Mouse (Mus musculus) hindbrain, embryonic 11.5 days (tissue): ENCODE measurements at regions not wholly inside any gene's neighbourhood (a gene's known extent, or its start where the extent isn't known, plus 50 kb on each side); places are given as distances from the start of the nearest gene placed in this dataset.

Experiments
- ATAC-seq: fragments of 200-750 bp; cut with Nextera tagmentation; 2 replicates; pipeline ENCODE4 v1.8.0; 2017; ENCODE audit warnings: mild to moderate bottlenecking, moderate TSS enrichment, moderate library complexity; ENCODE audit not compliant: low FRiP score
- DNase-seq: peaks from one replicate; pipeline ENCODE4 v3.0.0-alpha.2; 2015; ENCODE audit warnings: low spot score
- H3K27ac ChIP-seq: fragments of 300-500 bp; sonication (generic); 2 replicates; pipeline ENCODE4 v1.5.1; 2014; ENCODE audit warnings: mild to moderate bottlenecking, low read depth, low read length
- H3K27me3 ChIP-seq: fragments of 300-500 bp; sonication (generic); 2 replicates; pipeline ENCODE4 v1.6.1; 2014; ENCODE audit warnings: mild to moderate bottlenecking, low read length, moderate library complexity, mixed read lengths; ENCODE audit not compliant: control insufficient read depth, insufficient read depth
- H3K36me3 ChIP-seq: fragments of 300-500 bp; sonication (generic); 2 replicates; pipeline ENCODE4 v1.6.1; 2014; ENCODE audit warnings: mild to moderate bottlenecking, low read length, moderate library complexity, mixed read lengths; ENCODE audit not compliant: control insufficient read depth, insufficient read depth
- H3K4me1 ChIP-seq: fragments of 300-500 bp; sonication (generic); replicated peaks from 2 replicates; pipeline ENCODE4 v1.6.1; 2014; ENCODE audit warnings: low read length, mixed read lengths; ENCODE audit not compliant: control insufficient read depth, insufficient read depth
- H3K4me2 ChIP-seq: fragments of 300-500 bp; sonication (generic); replicated peaks from 2 replicates; pipeline ENCODE4 v1.6.1; 2014; ENCODE audit warnings: mild to moderate bottlenecking, low read depth, low read length
- H3K4me3 ChIP-seq: fragments of 300-500 bp; sonication (generic); 2 replicates; pipeline ENCODE4 v1.5.1; 2014; ENCODE audit warnings: low read depth, low read length
- H3K9ac ChIP-seq: fragments of 300-500 bp; sonication (generic); 2 replicates; pipeline ENCODE4 v1.6.1; 2014; ENCODE audit warnings: low read depth, low read length
- H3K9me3 ChIP-seq: fragments of 300-500 bp; sonication (generic); 2 replicates; pipeline ENCODE4 v1.6.1; 2016; ENCODE audit warnings: low read length; ENCODE audit not compliant: control insufficient read depth
- whole genome bisulfite sequencing: fragments of 180-500 bp; shearing (Covaris S2); extraction: QIAGEN DNeasy Blood & Tissue Kit; methylation state at CpG from one replicate; pipeline ENCODE4 v1.1.7; 2014; 5-methylcytosine and 5-hydroxymethylcytosine counted together

DNA sequence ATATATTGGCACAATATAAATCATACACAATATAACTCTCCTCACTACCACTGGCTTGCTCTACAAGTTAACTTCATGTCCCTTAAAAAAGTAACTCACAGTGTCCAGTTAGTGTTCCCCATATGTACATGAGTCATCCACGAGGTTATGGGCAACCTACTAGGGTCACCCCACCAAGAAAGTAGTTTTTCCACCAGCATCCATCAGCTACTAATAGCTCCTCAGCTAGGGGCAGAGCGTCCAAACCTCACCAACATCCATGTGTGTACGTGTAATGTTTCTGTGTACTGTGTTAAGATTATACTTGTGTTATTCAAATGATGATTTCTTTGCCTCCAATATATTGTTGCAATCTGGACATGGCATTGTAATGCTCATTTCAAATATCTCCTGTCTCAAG is 264.7 kb upstream of the 9630041A04Rik start:
- H3K36me3 ChIP-seq = no peaks in the 10 kb centered on the region
- H3K4me1 ChIP-seq = no peaks in the 10 kb centered on the region
- WGBS = 91% methylated on average over 3 of the region's 3 CpGs
- H3K9ac ChIP-seq = no peak overlapping the region
- H3K4me3 ChIP-seq = no peak overlapping the region
- no peak overlapping the region for H3K27ac ChIP-seq
- no peak overlapping the region for H3K4me2 ChIP-seq
- DNase-seq = no peak
- no peak for ATAC-seq
- no peaks in the 10 kb centered on the region for H3K27me3 ChIP-seq
- H3K9me3 ChIP-seq = no peaks in the 10 kb centered on the region

DNA sequence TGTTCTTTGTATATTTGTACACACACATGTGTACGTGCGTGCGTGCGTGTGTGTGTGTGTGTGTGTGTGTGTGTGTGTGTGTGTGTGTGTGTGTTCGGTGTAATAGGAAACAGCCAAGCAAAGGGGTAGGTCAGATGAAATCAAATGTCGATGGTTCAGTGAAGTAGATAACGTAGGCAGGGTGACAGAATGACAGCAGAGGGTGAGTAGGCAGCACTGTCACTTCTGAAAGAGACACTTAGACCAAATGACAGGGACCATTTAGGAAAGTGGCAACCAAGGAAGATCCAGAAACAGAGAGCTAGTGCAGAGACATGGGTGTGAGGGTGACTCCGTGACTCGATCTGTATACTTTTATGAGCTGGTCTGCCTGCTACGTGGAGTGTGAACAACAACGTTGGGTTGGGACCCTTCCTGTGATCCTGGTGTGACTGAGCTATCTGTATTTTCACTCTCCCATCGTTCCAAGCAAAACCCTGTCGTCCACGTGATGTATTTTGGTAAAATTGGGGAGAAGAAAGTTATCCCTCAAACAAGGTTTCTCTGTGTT is 266.5 kb upstream of the 9630041A04Rik start:
- Histone ChIP-seq H3K4me1 (no peaks in the 10 kb centered on the region), H3K36me3 (no peaks in the 10 kb centered on the region), H3K4me2 (no peak overlapping the region), H3K9me3 (no peaks in the 10 kb centered on the region), H3K4me3 (no peak overlapping the region), H3K27ac (no peak overlapping the region), H3K27me3 (no peaks in the 10 kb centered on the region), H3K9ac (no peak overlapping the region)
- WGBS = 87% methylated on average over 14 of the region's 14 CpGs
- ATAC-seq = no peak
- DNase-seq = no peak

DNA sequence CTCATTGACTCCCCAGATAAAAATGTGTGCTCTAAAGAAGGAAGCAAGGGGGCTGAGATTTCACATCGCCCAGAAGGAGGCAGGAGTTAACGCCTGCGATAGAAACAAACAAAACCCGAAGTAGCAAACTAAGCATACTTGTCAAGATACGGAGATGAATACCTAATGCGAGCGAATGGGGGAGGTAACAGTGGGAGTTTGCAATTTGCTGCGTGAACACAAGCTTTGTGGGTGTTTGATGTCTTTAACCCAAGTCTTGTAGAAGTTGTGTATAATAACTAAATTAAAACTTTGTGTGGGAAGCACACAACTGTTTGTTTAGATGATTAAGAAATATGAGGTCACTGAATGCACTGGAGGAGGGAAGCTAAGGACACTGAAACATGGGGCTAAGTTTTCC is 269.0 kb upstream of the 9630041A04Rik start:
- no peak for DNase-seq
- no peaks in the 10 kb centered on the region for H3K9me3 ChIP-seq
- no peak for ATAC-seq
- no peak overlapping the region for H3K4me3 ChIP-seq
- no peak overlapping the region for H3K9ac ChIP-seq
- no peaks in the 10 kb centered on the region for H3K4me1 ChIP-seq
- H3K27me3 ChIP-seq = no peaks in the 10 kb centered on the region
- H3K27ac ChIP-seq = no peak overlapping the region
- no peaks in the 10 kb centered on the region for H3K36me3 ChIP-seq
- WGBS = 75% methylated on average over 8 of the region's 8 CpGs
- no peak overlapping the region for H3K4me2 ChIP-seq

DNA sequence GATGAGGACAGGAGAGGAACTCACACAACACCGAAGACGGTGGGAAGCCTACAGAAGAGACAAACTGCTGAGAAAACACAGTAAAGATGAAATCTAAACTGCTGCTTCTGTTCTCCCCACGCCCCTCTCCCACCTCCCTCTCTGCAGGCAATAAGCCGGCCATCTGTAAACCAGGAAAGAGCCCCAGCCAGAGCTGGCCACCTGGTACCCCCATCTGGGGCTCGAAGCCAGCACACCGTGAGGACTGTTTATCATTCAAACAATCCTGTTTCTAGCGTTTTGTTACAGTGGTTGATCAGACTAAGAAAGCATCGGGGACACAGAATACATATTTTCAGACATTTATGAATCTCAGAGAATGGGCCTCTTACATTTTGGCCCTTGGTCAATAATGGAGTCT is 270.0 kb upstream of the 9630041A04Rik start:
- Histone ChIP-seq H3K27ac (no peak overlapping the region), H3K27me3 (no peaks in the 10 kb centered on the region), H3K4me1 (no peaks in the 10 kb centered on the region), H3K4me3 (no peak overlapping the region), H3K9me3 (no peaks in the 10 kb centered on the region), H3K9ac (no peak overlapping the region), H3K36me3 (no peaks in the 10 kb centered on the region), H3K4me2 (no peak overlapping the region)
- ATAC-seq = no peak
- no peak for DNase-seq
- 70% methylated on average over 8 of the region's 8 CpGs for WGBS

DNA sequence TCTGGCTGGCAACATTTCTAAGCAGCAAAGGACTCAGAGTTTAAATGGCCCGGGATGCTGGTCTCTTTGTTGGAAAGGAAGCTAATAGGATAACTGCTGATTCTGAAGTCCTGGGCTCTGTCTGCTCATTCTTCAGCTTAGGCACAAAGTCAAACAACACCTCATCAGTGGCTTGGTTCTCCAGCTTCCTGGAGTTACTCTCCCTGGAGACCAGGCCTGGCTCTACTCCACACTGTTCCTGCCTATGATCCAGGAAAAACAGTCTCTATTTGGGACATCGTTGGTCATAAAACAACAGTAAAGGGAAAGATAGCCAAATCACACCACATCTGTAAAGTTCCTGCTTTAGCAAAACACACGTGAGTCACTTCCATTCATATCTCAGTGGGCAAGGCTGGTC is 271.3 kb upstream of the 9630041A04Rik start:
- ATAC-seq = no peak

DNA sequence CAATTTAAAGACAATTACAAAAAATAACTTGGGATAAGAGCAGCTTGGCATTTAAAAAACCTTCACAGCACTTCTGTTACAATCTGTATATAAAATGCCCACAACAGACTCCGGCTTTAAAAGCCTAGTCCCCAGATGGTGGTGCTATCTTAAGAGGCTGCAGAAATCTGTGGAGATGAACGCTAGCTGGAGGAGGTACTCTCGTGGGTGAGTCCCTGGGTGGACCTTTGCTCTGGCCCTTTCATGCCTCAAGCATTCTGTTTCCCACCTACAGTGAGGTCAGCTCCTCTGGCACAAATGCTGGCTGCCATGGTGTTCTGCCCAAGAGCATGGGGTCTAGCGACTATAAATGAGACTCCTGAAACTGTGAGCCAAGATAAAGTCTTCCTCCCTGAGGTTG is 280.6 kb upstream of the 9630041A04Rik start:
- WGBS = 92% methylated on average over 4 of the region's 4 CpGs

More for the DNA sequence above, 271.3 kb upstream of the 9630041A04Rik start:
- no peaks in the 10 kb centered on the region for H3K27me3 ChIP-seq
- no peaks in the 10 kb centered on the region for H3K36me3 ChIP-seq
- H3K4me2 ChIP-seq = no peak overlapping the region
- 86% methylated on average over 3 of the region's 3 CpGs for WGBS
- DNase-seq = no peak
- no peak overlapping the region for H3K9ac ChIP-seq
- H3K4me3 ChIP-seq = no peak overlapping the region
- no peaks in the 10 kb centered on the region for H3K4me1 ChIP-seq
- H3K9me3 ChIP-seq = no peaks in the 10 kb centered on the region
- H3K27ac ChIP-seq = no peak overlapping the region

DNA sequence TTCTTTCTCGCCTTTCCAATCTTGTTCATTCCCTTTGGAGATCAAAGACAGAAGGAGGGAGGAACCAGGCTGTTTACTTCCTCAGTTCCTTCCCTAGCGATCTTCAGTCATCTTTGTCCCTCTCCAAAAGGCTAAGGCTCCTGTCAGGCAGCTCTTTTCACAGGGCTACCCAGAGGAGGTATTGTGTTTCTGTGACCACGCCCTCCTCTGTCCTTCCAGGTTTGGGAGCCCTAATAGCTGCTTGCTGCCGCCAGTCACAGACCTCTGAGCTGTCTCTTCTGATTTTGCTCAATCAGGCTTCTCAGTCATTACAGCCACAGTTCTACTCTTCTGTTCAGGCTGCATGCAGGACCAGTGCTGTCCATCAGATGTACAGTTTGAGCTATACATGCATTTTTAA is 290.9 kb upstream of the 9630041A04Rik start:
- Histone ChIP-seq H3K36me3 (no peaks in the 10 kb centered on the region), H3K4me1 (0 out of 2 replicates have a peak, but pooled peaks cover 5% of the 10 kb centered on the region), H3K27me3 (no peaks in the 10 kb centered on the region), H3K9me3 (no peaks in the 10 kb centered on the region), H3K4me2 (no peak overlapping the region), H3K27ac (no peak overlapping the region), H3K9ac (no peak overlapping the region), H3K4me3 (no peak overlapping the region)
- DNase-seq (peak; percentile 38), ATAC-seq (no peak)
- WGBS = 1% methylated on average over 4 of the region's 4 CpGs

More for the DNA sequence above, 280.6 kb upstream of the 9630041A04Rik start:
- Histone ChIP-seq H3K9me3 (no peaks in the 10 kb centered on the region), H3K9ac (no peak overlapping the region), H3K4me3 (no peak overlapping the region), H3K27ac (no peak overlapping the region), H3K4me1 (no peaks in the 10 kb centered on the region), H3K27me3 (no peaks in the 10 kb centered on the region), H3K36me3 (no peaks in the 10 kb centered on the region), H3K4me2 (no peak overlapping the region)
- DNase-seq = no peak
- ATAC-seq = no peak

DNA sequence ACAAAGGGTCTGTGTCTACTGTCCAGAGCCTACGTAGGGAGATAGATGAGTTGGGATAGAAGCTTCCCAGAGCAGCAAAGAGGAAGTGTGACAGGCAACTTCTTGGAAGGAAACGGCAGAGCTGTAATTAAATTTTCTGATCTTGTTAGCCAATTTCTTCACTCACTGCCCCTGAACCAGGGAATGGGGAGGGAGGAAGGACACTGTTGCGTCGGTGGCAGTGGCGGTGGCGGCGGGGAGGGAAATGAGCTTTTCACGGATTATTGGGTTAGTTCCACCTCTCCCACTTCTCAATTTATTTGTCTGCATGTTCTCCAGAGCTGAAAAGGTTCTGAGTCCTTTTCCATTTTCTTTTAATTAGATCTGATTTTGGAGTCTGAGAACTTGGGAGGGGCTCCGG is 298.4 kb upstream of the 9630041A04Rik start:
- no peaks in the 10 kb centered on the region for H3K27me3 ChIP-seq
- H3K36me3 ChIP-seq = no peaks in the 10 kb centered on the region
- no peaks in the 10 kb centered on the region for H3K4me1 ChIP-seq
- no peak overlapping the region for H3K4me2 ChIP-seq
- no peak for ATAC-seq
- no peak overlapping the region for H3K9ac ChIP-seq
- no peak overlapping the region for H3K4me3 ChIP-seq
- DNase-seq = no peak
- 68% methylated on average over 9 of the region's 9 CpGs for WGBS
- no peaks in the 10 kb centered on the region for H3K9me3 ChIP-seq
- no peak overlapping the region for H3K27ac ChIP-seq

DNA sequence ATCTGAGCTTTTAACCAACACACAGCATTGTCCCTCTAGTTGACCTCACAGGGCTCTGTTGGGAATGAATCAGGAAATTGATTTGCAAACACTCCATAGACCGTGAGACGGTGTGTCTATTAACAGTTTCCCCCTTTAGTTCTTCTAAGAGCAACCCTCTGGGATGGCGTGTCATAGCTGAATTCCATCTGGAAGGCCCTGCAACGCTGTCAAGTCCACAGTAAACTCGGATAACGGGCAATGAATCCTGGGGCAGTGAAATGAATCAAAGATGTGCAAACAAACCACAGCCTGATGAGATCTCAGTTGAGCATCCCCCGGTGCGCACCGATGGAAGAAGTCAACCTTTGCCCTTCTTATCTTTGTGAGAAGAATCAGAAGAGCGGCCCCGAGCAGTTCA is 302.3 kb upstream of the 9630041A04Rik start:
- no peak for ATAC-seq
- no peaks in the 10 kb centered on the region for H3K36me3 ChIP-seq
- H3K9ac ChIP-seq = no peak overlapping the region
- H3K4me1 ChIP-seq = 0 out of 2 replicates have a peak, but pooled peaks cover 2% of the 10 kb centered on the region
- no peaks in the 10 kb centered on the region for H3K27me3 ChIP-seq
- no peak overlapping the region for H3K4me3 ChIP-seq
- H3K27ac ChIP-seq = no peak overlapping the region
- no peaks in the 10 kb centered on the region for H3K9me3 ChIP-seq
- no peak for DNase-seq
- H3K4me2 ChIP-seq = no peak overlapping the region
- WGBS = 78% methylated on average over 11 of the region's 11 CpGs
